Mouse (Mus musculus) midbrain, postnatal 0 days (tissue): ENCODE results near the gene Scamp5. TPM values are rescaled to one million over a fixed set of nuclear protein-coding genes. Genes with fewer than 3 reads are reported as not detected.

Source experiments
- ATAC-seq: fragments of 200-750 bp; cut with Nextera tagmentation; 2 replicates; pipeline ENCODE4 v1.8.0; 2017; ENCODE audit warnings: moderate number of reproducible peaks, mild to moderate bottlenecking, moderate TSS enrichment, moderate library complexity; ENCODE audit not compliant: low FRiP score
- DNase-seq: peaks from one replicate; pipeline ENCODE4 v3.0.0-alpha.2; 2015; ENCODE audit warnings: low spot score
- H3K27ac ChIP-seq: fragments of 300-500 bp; sonication (generic); 2 replicates; pipeline ENCODE4 v1.5.1; 2014; ENCODE audit warnings: low read depth, mild to moderate bottlenecking, low read length, mixed read lengths
- H3K27me3 ChIP-seq: fragments of 300-500 bp; sonication (generic); 2 replicates; pipeline ENCODE4 v1.6.1; 2014; ENCODE audit warnings: low read length, control low read depth, mixed read lengths; ENCODE audit not compliant: insufficient read depth
- H3K36me3 ChIP-seq: fragments of 300-500 bp; sonication (generic); 2 replicates; pipeline ENCODE4 v1.6.1; 2014; ENCODE audit warnings: low read length, control low read depth, mixed read lengths; ENCODE audit not compliant: insufficient read depth
- H3K4me1 ChIP-seq: fragments of 300-500 bp; sonication (generic); 2 replicates; pipeline ENCODE4 v1.6.1; 2014; ENCODE audit warnings: mild to moderate bottlenecking, control low read depth, antibody characterized with exemption, low read length, mixed read lengths; ENCODE audit not compliant: insufficient read depth
- H3K4me2 ChIP-seq: fragments of 300-500 bp; sonication (generic); 2 replicates; pipeline ENCODE4 v1.6.1; 2014; ENCODE audit warnings: low read depth, mild to moderate bottlenecking, low read length, mixed read lengths; ENCODE audit not compliant: poor library complexity, severe bottlenecking
- H3K4me3 ChIP-seq: fragments of 300-500 bp; sonication (generic); 2 replicates; pipeline ENCODE4 v1.5.1; 2014; ENCODE audit warnings: low read depth, mild to moderate bottlenecking, low read length, moderate library complexity
- H3K9ac ChIP-seq: fragments of 300-500 bp; sonication (generic); replicated peaks from 2 replicates; pipeline ENCODE4 v1.6.1; 2014; ENCODE audit warnings: mild to moderate bottlenecking, low read length, moderate library complexity, mixed read lengths; ENCODE audit not compliant: poor library complexity, severe bottlenecking
- H3K9me3 ChIP-seq: fragments of 300-500 bp; sonication (generic); 2 replicates; pipeline ENCODE4 v1.6.1; 2016; ENCODE audit warnings: low read length, control low read depth
- CTCF ChIP-seq: IDR thresholded peaks from 2 replicates; pipeline ENCODE4 v1.5.1; 2016; ENCODE audit warnings: antibody characterized with exemption, mild to moderate bottlenecking
- WGBS: fragments of 180-500 bp; shearing (Covaris S2); extraction: QIAGEN DNeasy Blood & Tissue Kit; methylation state at CpG from one replicate; pipeline ENCODE4 v1.1.7; 2014; 5-methylcytosine and 5-hydroxymethylcytosine counted together
- polyA plus RNA-seq: library from polyadenylated mRNA; unstranded; fragments of >200 nt; fragmentation: Nextera tagmentation; extraction: Ambion mirVana; gene quantifications from 2 replicates; pipeline ENCODE4 v1.2.1, GENCODE M21; 2015
- total RNA-seq: library from RNA; depleted of rRNA; stranded (reverse); fragments of >200 nt; gene quantifications from 2 replicates; pipeline ENCODE4 v1.2.3, GENCODE M21; 2014

Scamp5 gene
- total and polyA plus RNA-seq, 2 experiments from 2014 or later: 206 to 389 TPM

DNA sequence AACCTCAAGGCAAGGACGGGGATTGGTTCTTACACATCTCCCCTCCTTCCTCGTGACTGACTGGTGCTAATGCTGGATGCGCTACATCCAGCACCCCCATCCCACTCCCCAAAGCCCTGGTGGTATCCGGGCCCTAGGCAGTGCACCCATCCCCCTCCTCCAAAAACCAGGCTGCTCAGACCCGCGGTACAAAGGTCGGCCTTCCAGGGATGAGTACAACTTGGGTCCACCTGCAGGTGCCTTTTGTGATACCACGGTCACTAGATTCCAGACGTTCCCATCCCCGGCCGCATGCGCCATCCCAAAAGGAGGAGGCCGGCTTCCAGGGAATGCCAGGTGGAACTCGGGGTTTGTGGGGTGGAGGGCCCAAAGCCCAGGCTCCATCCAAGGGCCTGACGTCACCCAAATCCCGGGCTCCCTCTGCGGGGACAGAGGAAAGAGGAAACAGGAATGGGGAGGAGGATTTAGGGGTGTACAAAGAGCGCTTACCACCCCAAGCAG is 539 bp downstream of the Scamp5 start:
- peaks cover 8% of the 10 kb centered on the region for H3K36me3 ChIP-seq
- ATAC-seq: peak; percentile 75
- 0% methylated on average over 18 of the region's 18 CpGs for WGBS
- H3K27ac ChIP-seq: peak overlapping the region; percentile 83
- H3K27me3 ChIP-seq: no peaks in the 10 kb centered on the region
- H3K9ac ChIP-seq: peak overlapping the region; percentile 98
- TF ChIP-seq CTCF: peak; percentile 10
- H3K4me3 ChIP-seq: peak overlapping the region; percentile 87
- H3K4me2 ChIP-seq: peak overlapping the region; percentile 87
- H3K4me1 ChIP-seq: peaks cover 13% of the 10 kb centered on the region
- no peaks in the 10 kb centered on the region for H3K9me3 ChIP-seq
- peak; percentile 65 for DNase-seq

DNA sequence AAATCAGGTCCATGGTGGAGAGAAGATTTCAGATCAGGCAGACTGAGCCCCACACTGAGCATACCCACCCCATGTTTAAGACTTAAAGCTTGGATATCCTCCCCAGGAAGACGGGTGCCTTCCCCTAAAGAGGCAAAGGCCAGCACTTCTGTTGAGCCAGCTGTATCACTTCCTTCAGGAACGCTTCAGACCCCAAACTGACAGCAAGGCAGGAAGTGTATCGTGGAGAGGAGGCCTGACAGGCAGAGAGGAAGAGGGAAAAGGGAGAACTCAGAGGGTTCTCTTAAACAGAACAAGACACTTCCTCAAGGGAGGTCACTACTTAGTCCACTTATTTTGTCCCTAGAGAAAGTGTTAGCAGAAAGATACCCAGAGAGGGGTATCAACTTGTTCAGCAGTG is 1.8 kb downstream of the Scamp5 start:
- Histone ChIP-seq H3K9ac (0 out of 2 replicates have a peak overlapping the region, but pooled peaks have one; percentile 13), H3K36me3 (peaks cover 8% of the 10 kb centered on the region), H3K4me1 (peaks cover 13% of the 10 kb centered on the region), H3K4me2 (peak overlapping the region; percentile 87), H3K27me3 (no peaks in the 10 kb centered on the region), H3K4me3 (peak overlapping the region; percentile 87; the same call in 1 of the 2 replicates), H3K27ac (no peak overlapping the region), H3K9me3 (no peaks in the 10 kb centered on the region)
- no peak for ATAC-seq
- WGBS: 81% methylated on average over 3 of the region's 3 CpGs
- no peak for TF ChIP-seq CTCF
- DNase-seq: no peak

DNA sequence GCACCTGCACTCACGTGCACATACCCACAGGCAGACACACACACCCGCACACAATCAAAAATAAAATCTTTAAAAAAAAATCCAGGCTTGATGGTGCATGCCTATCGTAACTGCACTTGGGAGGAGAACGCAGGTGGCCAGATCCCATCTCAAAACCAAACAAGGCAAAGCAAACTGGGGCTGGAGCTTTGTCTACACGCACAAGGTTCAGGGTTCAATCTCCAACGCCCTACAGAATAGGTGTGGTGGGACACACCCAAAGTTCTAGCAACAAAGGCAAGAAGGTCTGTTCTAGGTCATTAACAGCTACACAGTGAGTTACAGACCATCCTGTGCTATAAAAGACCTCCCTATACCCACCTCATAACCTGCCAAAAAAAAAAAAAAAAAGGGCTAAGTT is 5.0 kb downstream of the Scamp5 start:
- Histone ChIP-seq H3K4me1 (peaks cover 13% of the 10 kb centered on the region), H3K9me3 (no peaks in the 10 kb centered on the region), H3K36me3 (peaks cover 8% of the 10 kb centered on the region), H3K27me3 (no peaks in the 10 kb centered on the region), H3K9ac (no peak overlapping the region), H3K4me2 (no peak overlapping the region), H3K27ac (no peak overlapping the region), H3K4me3 (no peak overlapping the region)
- 93% methylated on average over 6 of the region's 6 CpGs for WGBS
- DNase-seq (no peak), ATAC-seq (no peak)
- no peak for TF ChIP-seq CTCF

DNA sequence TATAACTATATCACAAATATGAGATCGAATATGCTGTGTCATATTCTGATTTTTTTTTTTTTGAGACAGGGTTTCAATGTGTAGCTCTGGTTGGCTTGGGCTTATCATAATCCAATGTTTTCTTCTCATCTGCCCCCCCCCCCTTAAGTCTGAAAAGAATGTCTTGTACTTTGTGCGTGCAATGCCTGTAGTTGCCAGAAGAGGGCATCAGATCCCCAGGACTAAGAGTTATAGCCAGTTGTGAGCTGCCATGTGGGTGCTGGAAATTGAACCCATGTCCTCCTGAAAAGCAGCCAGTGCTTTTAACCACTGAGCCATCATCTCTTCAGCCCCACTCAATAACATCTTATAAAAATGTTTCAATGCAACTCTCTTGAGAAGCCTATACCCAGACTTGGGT is 8.2 kb downstream of the Scamp5 start:
- H3K4me3 ChIP-seq: no peak overlapping the region
- TF ChIP-seq CTCF: peak; percentile 56
- peaks cover 3% of the 10 kb centered on the region; the same call in 1 of the 2 replicates for H3K36me3 ChIP-seq
- WGBS: 98% methylated on average over 2 of the region's 2 CpGs
- ATAC-seq (no peak), DNase-seq (no peak)
- no peak overlapping the region for H3K9ac ChIP-seq
- no peaks in the 10 kb centered on the region for H3K4me1 ChIP-seq
- H3K4me2 ChIP-seq: no peak overlapping the region
- H3K27me3 ChIP-seq: no peaks in the 10 kb centered on the region
- no peak overlapping the region for H3K27ac ChIP-seq
- no peaks in the 10 kb centered on the region for H3K9me3 ChIP-seq

DNA sequence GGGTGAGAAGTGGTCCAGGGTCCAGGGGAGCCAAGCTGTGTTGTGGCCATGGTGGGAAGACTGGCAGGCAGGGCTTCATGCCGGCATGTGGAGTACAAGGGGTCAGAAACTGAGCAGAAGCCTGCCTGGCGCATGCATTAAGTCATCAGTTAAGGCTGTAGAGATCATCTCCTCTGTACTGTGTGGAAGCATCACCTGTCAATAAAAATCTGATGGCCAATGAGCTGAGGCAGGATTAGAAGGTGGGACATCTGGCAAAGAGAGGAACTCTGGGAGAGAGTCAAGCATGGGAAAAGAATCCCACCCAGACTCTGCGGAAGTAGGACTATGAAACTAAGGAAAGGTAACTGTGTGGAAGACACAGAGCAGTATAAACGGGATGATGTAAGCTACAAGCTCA is 14.3 kb downstream of the Scamp5 start:
- Histone ChIP-seq H3K9ac (no peak overlapping the region), H3K9me3 (no peaks in the 10 kb centered on the region), H3K4me1 (no peaks in the 10 kb centered on the region), H3K27ac (no peak overlapping the region), H3K4me3 (no peak overlapping the region), H3K36me3 (peaks cover 33% of the 10 kb centered on the region), H3K27me3 (no peaks in the 10 kb centered on the region), H3K4me2 (no peak overlapping the region)
- DNase-seq: no peak
- no peak for ATAC-seq
- WGBS: 90% methylated on average over 4 of the region's 4 CpGs
- no peak for TF ChIP-seq CTCF

DNA sequence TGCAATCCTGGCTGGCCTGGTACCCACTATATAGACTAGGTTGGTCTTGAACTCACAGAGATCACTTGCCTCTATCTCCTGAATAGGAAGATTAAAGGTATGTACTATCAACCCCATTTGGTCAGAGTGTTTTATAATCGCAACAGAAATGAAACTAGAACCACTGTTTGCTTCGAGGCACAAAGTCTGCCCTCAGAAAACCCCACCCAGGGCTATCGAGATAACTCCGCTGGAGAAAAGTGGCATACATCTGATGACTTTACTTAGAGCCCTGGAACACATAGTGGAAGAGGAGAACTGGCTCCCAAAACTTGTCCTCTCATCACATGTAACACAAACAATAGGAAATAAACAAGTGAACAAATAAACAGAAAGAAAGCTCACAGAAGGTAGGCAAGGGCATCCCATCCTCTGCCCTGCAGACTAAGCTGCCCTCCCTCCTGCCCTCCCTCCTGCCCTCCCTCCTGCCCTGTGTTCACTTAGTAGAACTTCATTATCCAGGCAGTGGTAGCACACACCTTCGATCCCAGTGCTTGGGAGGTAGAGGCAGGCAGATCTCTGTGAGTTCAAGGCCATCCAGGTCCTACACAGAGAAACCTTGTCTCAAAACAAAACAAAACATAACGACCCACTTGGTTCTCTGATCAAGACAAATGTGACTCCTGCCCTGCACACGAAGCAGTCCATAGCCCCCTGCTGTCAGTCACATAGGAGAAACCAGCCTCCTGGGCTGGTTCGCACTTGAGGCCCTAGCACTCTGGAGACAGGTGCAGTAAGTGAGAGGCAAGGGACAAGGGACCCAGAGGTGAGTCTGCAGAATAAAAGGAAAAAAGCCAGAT is 15.0 kb downstream of the Scamp5 start:
- Histone ChIP-seq H3K9me3 (no peaks in the 10 kb centered on the region), H3K4me2 (no peak overlapping the region), H3K36me3 (peaks cover 33% of the 10 kb centered on the region), H3K9ac (no peak overlapping the region), H3K4me3 (no peak overlapping the region), H3K27ac (no peak overlapping the region), H3K4me1 (no peaks in the 10 kb centered on the region), H3K27me3 (no peaks in the 10 kb centered on the region)
- DNase-seq (no peak), ATAC-seq (no peak)
- no peak for TF ChIP-seq CTCF
- WGBS: 88% methylated on average over 8 of the region's 8 CpGs
